Mouse (Mus musculus): Measurements from ENCODE around the gene Higd2a.

GRCm38 (mm10) chr13:54565594-54566345 lies 24.2 kb upstream of the Higd2a start:
- peak; percentile 70 for TF ChIP-seq CTCF (IDR thresholded peaks at IDR 0.05)
- no peak for TF ChIP-seq EP300 (IDR thresholded peaks at IDR 0.05)

Measured in lung, postnatal 0 days (tissue).